Mouse (Mus musculus) cortical plate, adult 2 months (tissue): Measurements from ENCODE around the gene Myt1l.

Experiments
- CTCF ChIP-seq: fragments of 200-500 bp; IDR thresholded peaks from 2 replicates; pipeline ENCODE4 v1.5.1; 2011; ENCODE audit warnings: mild to moderate bottlenecking, control low read depth, low read length; ENCODE audit not compliant: insufficient read depth; ENCODE audit errors: extremely low read depth
- POLR2A ChIP-seq: fragments of 200-500 bp; IDR thresholded peaks from 2 replicates; pipeline ENCODE4 v1.6.1; 2011; ENCODE audit warnings: mild to moderate bottlenecking, low read length, control low read depth; ENCODE audit not compliant: insufficient read depth; ENCODE audit errors: extremely low read depth

GRCm38 (mm10) chr12:29951043-29951442 lies 422.9 kb downstream of the Myt1l start:
- TF ChIP-seq POLR2A: no peak
- TF ChIP-seq CTCF: no peak
